Comparison of ENCODE assay signal across 13 mouse cellular contexts in the genomic region with DNA sequence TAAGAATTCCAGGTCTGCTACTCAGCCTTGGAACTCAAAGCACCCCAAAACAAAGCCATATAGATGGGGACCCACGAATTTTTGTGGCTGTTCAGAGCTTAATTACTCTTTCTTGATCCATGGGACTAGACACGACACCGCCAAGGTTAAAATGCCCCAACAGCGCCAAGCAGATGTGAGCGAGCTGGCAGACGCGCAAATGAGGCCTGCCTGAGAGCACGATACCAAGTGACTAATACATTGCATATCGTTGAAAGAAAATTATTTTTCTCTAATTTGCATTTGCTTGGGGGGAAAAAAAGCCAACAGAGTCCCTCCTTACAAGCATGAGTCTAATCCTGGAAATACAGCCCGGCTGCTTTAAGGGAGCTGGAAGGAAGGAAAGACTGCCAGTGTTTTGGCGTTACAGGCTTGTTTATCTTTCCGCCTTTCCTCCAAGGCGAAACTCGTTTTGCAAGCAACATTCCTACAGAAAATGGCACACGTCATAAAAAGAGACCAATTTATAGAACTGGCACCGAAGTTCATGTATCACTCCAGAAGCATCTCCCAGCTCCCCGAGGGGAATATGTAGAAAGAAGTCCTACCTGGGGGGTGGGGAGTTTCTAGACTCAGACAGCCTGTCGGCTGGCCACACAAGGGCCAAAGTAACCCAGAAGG.
DNase-seq lines count a peak whose midpoint lies in the region; ATAC-seq and TF ChIP-seq lines count a peak whose summit lies in the region.
"Had no signal": no experiment of that assay in that cellular context is flagged by ENCODE, and none has a peak within 500 bp of the region (broad histone marks: within the 10 kb centered on the region; RNA-seq: fewer than 3 reads in every experiment).

No protein-coding gene starts in this region.

- H3K36me3 ChIP-seq in hindbrain, embryonic 10.5 days, result no peaks in the 10 kb centered on the region
- H3K36me3 ChIP-seq in hindbrain, embryonic 16.5 days (ENCODE audit: control insufficient read depth, insufficient read depth, low read length), result no peaks in the 10 kb centered on the region
- no peaks in the 10 kb centered on the region for H3K36me3 ChIP-seq in hindbrain, embryonic 15.5 days
- H3K36me3 ChIP-seq in stomach, postnatal 0 days (ENCODE audit: control insufficient read depth, insufficient read depth, low read length), result no peaks in the 10 kb centered on the region

- H3K4me1 ChIP-seq in hindbrain, embryonic 10.5 days (replicated peaks), result peaks cover 99% of the 10 kb centered on the region
- peaks cover 39% of the 10 kb centered on the region for H3K4me1 ChIP-seq in hindbrain, embryonic 16.5 days (ENCODE audit: control insufficient read depth, insufficient read depth, low read depth, low read length)
- peaks cover 69% of the 10 kb centered on the region for H3K4me1 ChIP-seq in hindbrain, embryonic 15.5 days (replicated peaks)
- no peaks in the 10 kb centered on the region; the same call in 1 of the 2 replicates for H3K4me1 ChIP-seq in stomach, postnatal 0 days (replicated peaks; ENCODE audit: control insufficient read depth, insufficient read depth)

- H3K9ac ChIP-seq in hindbrain, embryonic 16.5 days (ENCODE audit: low read depth, low read length), result no peak overlapping the region
- 0 out of 2 replicates have a peak overlapping the region, but pooled peaks have one; percentile 3 for H3K9ac ChIP-seq in hindbrain, embryonic 15.5 days
- no peak overlapping the region for H3K9ac ChIP-seq in stomach, postnatal 0 days (ENCODE audit: low read length)
- H3K9ac ChIP-seq: liver, embryonic 14.5 days had no signal

- peak; percentile 11 for DNase-seq in hindbrain, embryonic 10.5 days (ENCODE audit: low spot score)
- DNase-seq in ovary, postnatal 36 days (ENCODE audit: low spot score), result peak; percentile 51
- DNase-seq in ovary, postnatal 14 days (ENCODE audit: low spot score), result no peak
- DNase-seq in stomach, postnatal 0 days (ENCODE audit: low spot score), result no peak
- no peak for DNase-seq in layer of hippocampus, adult 9-11 months
- DNase-seq in thymus, postnatal 10 days (ENCODE audit: low spot score in 2 of 2), result no peak
- DNase-seq: cerebellum, postnatal 25 days; kidney, postnatal 36 days; thymus, postnatal 36 days had no signal

- ATAC-seq in hindbrain, embryonic 16.5 days, result no peak
- no peak for ATAC-seq in hindbrain, embryonic 15.5 days (ENCODE audit: low FRiP score, low read depth)
- ATAC-seq in stomach, postnatal 0 days (ENCODE audit: low FRiP score, low TSS enrichment), result no peak

- WGBS in hindbrain, embryonic 10.5 days, result 7% methylated on average over 18 of the region's 18 CpGs
- WGBS in hindbrain, embryonic 16.5 days, result 13% methylated on average over 18 of the region's 18 CpGs
- 12% methylated on average over 18 of the region's 18 CpGs for WGBS in hindbrain, embryonic 15.5 days
- 20% methylated on average over 18 of the region's 18 CpGs for WGBS in stomach, postnatal 0 days

- H3K27me3 ChIP-seq in hindbrain, embryonic 10.5 days (ENCODE audit: insufficient read depth, poor library complexity, severe bottlenecking), result peaks cover 99% of the 10 kb centered on the region
- H3K27me3 ChIP-seq in hindbrain, embryonic 16.5 days (replicated peaks; ENCODE audit: control insufficient read depth, insufficient read depth, low read length), result peaks cover 20% of the 10 kb centered on the region
- H3K27me3 ChIP-seq in hindbrain, embryonic 15.5 days, result peaks cover 27% of the 10 kb centered on the region; the same call in 1 of the 2 replicates
- no peaks in the 10 kb centered on the region for H3K27me3 ChIP-seq in stomach, postnatal 0 days (ENCODE audit: control insufficient read depth, insufficient read depth, low read length)
- H3K27me3 ChIP-seq: CH12.LX had no signal

- no peak overlapping the region for H3K4me3 ChIP-seq in hindbrain, embryonic 10.5 days
- H3K4me3 ChIP-seq in hindbrain, embryonic 16.5 days (ENCODE audit: low read length), result no peak overlapping the region
- H3K4me3 ChIP-seq in hindbrain, embryonic 15.5 days, result no peak overlapping the region
- H3K4me3 ChIP-seq in stomach, postnatal 0 days (ENCODE audit: low read depth, low read length), result no peak overlapping the region

- no peaks in the 10 kb centered on the region for H3K9me3 ChIP-seq in hindbrain, embryonic 10.5 days
- no peaks in the 10 kb centered on the region for H3K9me3 ChIP-seq in hindbrain, embryonic 16.5 days (ENCODE audit: control insufficient read depth, low read length)
- no peaks in the 10 kb centered on the region for H3K9me3 ChIP-seq in hindbrain, embryonic 15.5 days
- H3K9me3 ChIP-seq in stomach, postnatal 0 days (ENCODE audit: control insufficient read depth, low read length), result no peaks in the 10 kb centered on the region

- TF ChIP-seq EP300 in stomach, postnatal 0 days (optimal IDR thresholded peaks at IDR 0.05), result no peak

- no peak overlapping the region for H3K4me2 ChIP-seq in hindbrain, embryonic 16.5 days (ENCODE audit: low read length)
- H3K4me2 ChIP-seq in hindbrain, embryonic 15.5 days, result no peak overlapping the region
- H3K4me2 ChIP-seq in stomach, postnatal 0 days (replicated peaks; ENCODE audit: low read depth), result 0 out of 2 replicates have a peak overlapping the region, but pooled peaks have one; percentile 25

- H3K27ac ChIP-seq in hindbrain, embryonic 10.5 days, result peak overlapping the region; percentile 29; the same call in 1 of the 2 replicates
- no peak overlapping the region for H3K27ac ChIP-seq in hindbrain, embryonic 16.5 days (ENCODE audit: low read depth, low read length)
- H3K27ac ChIP-seq in hindbrain, embryonic 15.5 days (replicated peaks), result no peak overlapping the region
- no peak overlapping the region for H3K27ac ChIP-seq in stomach, postnatal 0 days (replicated peaks)
- H3K27ac ChIP-seq: liver, embryonic 14.5 days had no signal

- no peak for TF ChIP-seq CTCF in stomach, postnatal 0 days (IDR thresholded peaks at IDR 0.05; ENCODE audit: low read depth)

Comparison
In these comparisons a context has a peak if more than half of its experiments do, and no peak if none do; other contexts are left out.
1. DNase-seq: peak in hindbrain, embryonic 10.5 days (single experiment) and ovary, postnatal 36 days (single experiment); none in ovary, postnatal 14 days (single experiment), stomach, postnatal 0 days (single experiment), layer of hippocampus, adult 9-11 months (single experiment) and thymus, postnatal 10 days (0 of 2).